Mouse (Mus musculus) embryonic facial prominence, embryonic 14.5 days (tissue): Measurements from ENCODE around the gene Ttc28. TPM values are rescaled to one million over a fixed set of nuclear protein-coding genes. Genes with fewer than 3 reads are reported as not detected.

Experiments used
- ATAC-seq: fragments of 200-750 bp; cut with Nextera tagmentation; 2 replicates; pipeline ENCODE4 v1.8.0; 2017; ENCODE audit warnings: low read depth, moderate number of reproducible peaks, moderate TSS enrichment
- DNase-seq: peaks from one replicate; pipeline ENCODE4 v3.0.0-alpha.2; 2015; ENCODE audit warnings: low spot score
- H3K27ac ChIP-seq: fragments of 300-500 bp; sonication (generic); replicated peaks from 2 replicates; pipeline ENCODE4 v1.5.1; 2014; ENCODE audit warnings: low read depth, mild to moderate bottlenecking, low read length, moderate library complexity
- H3K27me3 ChIP-seq: fragments of 300-500 bp; sonication (generic); replicated peaks from 2 replicates; pipeline ENCODE4 v1.6.1; 2014; ENCODE audit warnings: low read length; ENCODE audit not compliant: control insufficient read depth, insufficient read depth
- H3K36me3 ChIP-seq: fragments of 300-500 bp; sonication (generic); 2 replicates; pipeline ENCODE4 v1.6.1; 2014; ENCODE audit warnings: low read length, mixed read lengths; ENCODE audit not compliant: control insufficient read depth, insufficient read depth
- H3K4me1 ChIP-seq: fragments of 300-500 bp; sonication (generic); 2 replicates; pipeline ENCODE4 v1.6.1; 2014; ENCODE audit warnings: antibody characterized with exemption, low read length; ENCODE audit not compliant: control insufficient read depth, insufficient read depth
- H3K4me2 ChIP-seq: fragments of 300-500 bp; sonication (generic); 2 replicates; pipeline ENCODE4 v1.6.1; 2014; ENCODE audit warnings: low read depth, mild to moderate bottlenecking, low read length, moderate library complexity, mixed read lengths
- H3K4me3 ChIP-seq: fragments of 300-500 bp; sonication (generic); 2 replicates; pipeline ENCODE4 v1.5.1; 2014; ENCODE audit warnings: low read depth, mild to moderate bottlenecking, low read length
- H3K9ac ChIP-seq: fragments of 300-500 bp; sonication (generic); 2 replicates; pipeline ENCODE4 v1.6.1; 2014; ENCODE audit warnings: low read depth, mild to moderate bottlenecking, low read length, moderate library complexity, mixed read lengths
- H3K9me3 ChIP-seq: fragments of 300-500 bp; sonication (generic); 2 replicates; pipeline ENCODE4 v1.6.1; 2016; ENCODE audit warnings: low read length; ENCODE audit not compliant: control insufficient read depth
- WGBS: fragments of 180-500 bp; shearing (Covaris S2); extraction: QIAGEN DNeasy Blood & Tissue Kit; methylation state at CpG from one replicate; pipeline ENCODE4 v1.1.7; 2014; 5-methylcytosine and 5-hydroxymethylcytosine counted together
- polyA plus RNA-seq: library from polyadenylated mRNA; unstranded; fragments of >200 nt; fragmentation: Nextera tagmentation; extraction: Ambion mirVana; gene quantifications from 2 replicates; pipeline ENCODE4 v1.2.1, GENCODE M21; 2014

The Ttc28 gene
- polyA plus RNA-seq, 1 experiment from 2014 or later, result 17.4 TPM

DNA sequence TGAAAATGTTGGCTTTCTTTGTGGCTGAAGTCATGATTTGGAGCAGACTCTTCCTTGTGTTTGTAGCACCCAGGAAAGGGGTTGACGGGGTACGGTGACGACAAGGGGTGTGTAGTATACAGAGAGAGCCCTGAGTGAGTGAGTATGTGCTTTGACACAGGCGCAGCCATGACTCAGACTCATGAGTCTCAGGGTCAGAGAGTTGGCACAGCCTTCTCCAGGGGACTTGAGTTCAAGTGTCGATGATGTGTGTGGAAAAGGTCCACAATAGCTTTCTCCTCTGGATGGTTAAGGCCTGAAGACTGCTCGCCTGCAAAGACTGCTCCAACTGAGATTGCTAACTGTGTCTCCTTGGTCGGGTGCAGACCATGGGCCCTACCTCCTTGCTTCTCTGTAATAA, 97.1 kb downstream of the Ttc28 start:
- 88% methylated on average over 7 of the region's 7 CpGs for WGBS
- peaks cover 10% of the 10 kb centered on the region for H3K4me1 ChIP-seq
- no peak for ATAC-seq
- H3K9ac ChIP-seq, result no peak overlapping the region
- peaks cover 10% of the 10 kb centered on the region; the same call in 1 of the 2 replicates for H3K36me3 ChIP-seq
- H3K9me3 ChIP-seq, result no peaks in the 10 kb centered on the region
- H3K4me3 ChIP-seq, result no peak overlapping the region
- no peak overlapping the region for H3K27ac ChIP-seq
- DNase-seq, result no peak
- H3K4me2 ChIP-seq, result no peak overlapping the region
- H3K27me3 ChIP-seq, result no peaks in the 10 kb centered on the region

GRCm38 (mm10) chr5:110977796-110978195, 98.2 kb downstream of the Ttc28 start:
- H3K9me3 ChIP-seq, result no peaks in the 10 kb centered on the region
- WGBS, result 87% methylated on average over 4 of the region's 4 CpGs
- peaks cover 10% of the 10 kb centered on the region; the same call in 1 of the 2 replicates for H3K36me3 ChIP-seq
- H3K9ac ChIP-seq, result no peak overlapping the region
- H3K27me3 ChIP-seq, result no peaks in the 10 kb centered on the region
- no peak overlapping the region for H3K4me2 ChIP-seq
- no peak for ATAC-seq
- DNase-seq, result no peak
- H3K4me3 ChIP-seq, result no peak overlapping the region
- no peak overlapping the region for H3K27ac ChIP-seq
- peaks cover 14% of the 10 kb centered on the region for H3K4me1 ChIP-seq

GRCm38 (mm10) chr5:110978461-110978860, 98.9 kb downstream of the Ttc28 start:
- Histone ChIP-seq H3K27ac (peak overlapping the region; percentile 96), H3K9ac (peak overlapping the region; percentile 83), H3K27me3 (no peaks in the 10 kb centered on the region), H3K9me3 (no peaks in the 10 kb centered on the region), H3K4me3 (peak overlapping the region; percentile 78), H3K36me3 (peaks cover 10% of the 10 kb centered on the region; the same call in 1 of the 2 replicates), H3K4me1 (peaks cover 15% of the 10 kb centered on the region), H3K4me2 (peak overlapping the region; percentile 81)
- peak; percentile 93 for ATAC-seq
- WGBS, result 2% methylated on average over 9 of the region's 9 CpGs
- DNase-seq, result peak; percentile 96

GRCm38 (mm10) chr5:110979011-110979860, 99.6 kb downstream of the Ttc28 start:
- Histone ChIP-seq H3K27ac (peak overlapping the region; percentile 96), H3K4me3 (peak overlapping the region; percentile 78), H3K9ac (peak overlapping the region; percentile 83), H3K9me3 (no peaks in the 10 kb centered on the region), H3K36me3 (peaks cover 5% of the 10 kb centered on the region; the same call in 1 of the 2 replicates), H3K4me2 (peak overlapping the region; percentile 81), H3K27me3 (no peaks in the 10 kb centered on the region), H3K4me1 (peaks cover 22% of the 10 kb centered on the region)
- DNase-seq, result peak; percentile 46
- peak; percentile 24 for ATAC-seq
- WGBS, result 0% methylated on average over 53 of the region's 104 CpGs

DNA sequence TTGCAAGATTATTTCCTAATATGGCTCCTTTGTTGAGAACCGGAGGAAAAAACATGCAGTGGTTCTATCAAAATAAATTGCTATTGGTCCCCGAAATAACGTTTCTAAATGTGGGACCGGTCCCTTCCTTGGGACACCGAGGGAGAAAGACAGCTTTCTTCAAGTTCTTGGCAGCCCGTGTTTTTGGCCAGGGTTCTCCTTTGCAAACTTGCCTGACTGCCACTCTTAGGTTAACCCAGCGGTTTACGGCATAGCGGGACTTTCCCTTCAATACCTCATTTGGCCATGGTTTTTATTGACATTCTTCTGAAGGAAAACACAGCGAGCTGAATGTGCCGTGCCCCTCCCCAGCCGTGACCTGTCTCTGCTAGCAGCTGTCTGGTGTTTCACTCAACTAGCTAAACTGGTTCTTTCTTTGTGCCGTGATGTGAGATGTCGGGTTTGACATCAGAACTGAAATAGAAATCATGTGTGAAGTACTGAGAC, 100.3 kb downstream of the Ttc28 start:
- H3K4me1 ChIP-seq, result peaks cover 26% of the 10 kb centered on the region
- H3K4me2 ChIP-seq, result peak overlapping the region; percentile 81
- peak; percentile 92 for DNase-seq
- H3K36me3 ChIP-seq, result no peaks in the 10 kb centered on the region
- H3K4me3 ChIP-seq, result peak overlapping the region; percentile 78
- no peaks in the 10 kb centered on the region for H3K27me3 ChIP-seq
- ATAC-seq, result peak; percentile 53
- peak overlapping the region; percentile 83 for H3K9ac ChIP-seq
- peak overlapping the region; percentile 96 for H3K27ac ChIP-seq
- no peaks in the 10 kb centered on the region for H3K9me3 ChIP-seq
- WGBS, result 1% methylated on average over 14 of the region's 14 CpGs

GRCm38 (mm10) chr5:110980576-110980975, 101.0 kb downstream of the Ttc28 start:
- 16% methylated on average over 5 of the region's 5 CpGs for WGBS
- no peaks in the 10 kb centered on the region for H3K36me3 ChIP-seq
- peak overlapping the region; percentile 81 for H3K4me2 ChIP-seq
- DNase-seq (peak; percentile 35), ATAC-seq (no peak)
- H3K27me3 ChIP-seq, result no peaks in the 10 kb centered on the region
- H3K9me3 ChIP-seq, result no peaks in the 10 kb centered on the region
- H3K4me3 ChIP-seq, result peak overlapping the region; percentile 78
- peak overlapping the region; percentile 83; the same call in 1 of the 2 replicates for H3K9ac ChIP-seq
- H3K27ac ChIP-seq, result 0 out of 2 replicates have a peak overlapping the region, but pooled peaks have one; percentile 96
- peaks cover 26% of the 10 kb centered on the region for H3K4me1 ChIP-seq

- H3K36me3 ChIP-seq, result no peaks in the 10 kb centered on the region
- no peaks in the 10 kb centered on the region for H3K27me3 ChIP-seq
- no peak overlapping the region for H3K9ac ChIP-seq
- ATAC-seq (no peak), DNase-seq (no peak)
- H3K9me3 ChIP-seq, result no peaks in the 10 kb centered on the region
- H3K4me2 ChIP-seq, result no peak overlapping the region
- H3K27ac ChIP-seq, result no peak overlapping the region
- H3K4me1 ChIP-seq, result peaks cover 26% of the 10 kb centered on the region
- no peak overlapping the region for H3K4me3 ChIP-seq
- 68% methylated on average over 3 of the region's 3 CpGs for WGBS
Observed at GRCm38 (mm10) chr5:110982436-110982835, 102.8 kb downstream of the Ttc28 start.

- DNase-seq (no peak), ATAC-seq (no peak)
- Histone ChIP-seq H3K4me3 (no peak overlapping the region), H3K9ac (no peak overlapping the region), H3K4me2 (no peak overlapping the region), H3K27ac (no peak overlapping the region), H3K36me3 (no peaks in the 10 kb centered on the region), H3K9me3 (no peaks in the 10 kb centered on the region), H3K4me1 (peaks cover 26% of the 10 kb centered on the region), H3K27me3 (no peaks in the 10 kb centered on the region)
- 83% methylated on average over 6 of the region's 6 CpGs for WGBS
Observed at GRCm38 (mm10) chr5:110984136-110984681, 104.6 kb downstream of the Ttc28 start.
